Mouse (Mus musculus): ENCODE data around the gene Rbks. TPM values are rescaled to one million over a fixed set of nuclear protein-coding genes. Genes with fewer than 3 reads are reported as not detected.

Gene Rbks
- polyA plus RNA-seq, 1 experiment from 2014 or later: 2.9 TPM

DNA sequence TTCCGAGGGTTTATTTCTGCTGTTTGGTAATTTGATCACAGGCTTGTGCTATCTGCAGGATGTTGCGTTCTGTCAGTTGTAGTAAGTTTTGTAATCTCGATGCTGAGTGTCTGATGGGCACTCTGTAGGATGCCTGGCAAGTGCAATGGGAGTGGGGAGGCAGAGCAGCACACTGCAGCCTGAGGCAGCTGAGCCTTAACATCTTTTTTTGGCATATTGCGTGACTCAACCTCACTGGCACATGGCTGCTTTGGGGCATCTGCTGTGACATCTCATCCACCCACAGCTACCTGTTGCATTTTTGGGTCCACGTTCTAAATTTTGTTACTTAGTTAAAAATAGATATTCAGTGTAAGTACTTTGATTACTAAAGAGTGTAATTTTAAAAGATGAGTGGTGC lies 7.5 kb upstream of the Rbks start:
- no peaks in the 10 kb centered on the region for H3K9me3 ChIP-seq
- no peaks in the 10 kb centered on the region for H3K4me1 ChIP-seq
- H3K27ac ChIP-seq: no peak overlapping the region
- ATAC-seq (ENCODE audit: insufficient number of reproducible peaks, low FRiP score, low TSS enrichment, low read depth): no peak
- peaks cover 3% of the 10 kb centered on the region; the same call in 1 of the 2 replicates for H3K36me3 ChIP-seq
- H3K9ac ChIP-seq: no peak overlapping the region
- 77% methylated on average over 5 of the region's 5 CpGs for WGBS
- H3K4me2 ChIP-seq: no peak overlapping the region
- no peaks in the 10 kb centered on the region for H3K27me3 ChIP-seq
- no peak overlapping the region for H3K4me3 ChIP-seq

DNA sequence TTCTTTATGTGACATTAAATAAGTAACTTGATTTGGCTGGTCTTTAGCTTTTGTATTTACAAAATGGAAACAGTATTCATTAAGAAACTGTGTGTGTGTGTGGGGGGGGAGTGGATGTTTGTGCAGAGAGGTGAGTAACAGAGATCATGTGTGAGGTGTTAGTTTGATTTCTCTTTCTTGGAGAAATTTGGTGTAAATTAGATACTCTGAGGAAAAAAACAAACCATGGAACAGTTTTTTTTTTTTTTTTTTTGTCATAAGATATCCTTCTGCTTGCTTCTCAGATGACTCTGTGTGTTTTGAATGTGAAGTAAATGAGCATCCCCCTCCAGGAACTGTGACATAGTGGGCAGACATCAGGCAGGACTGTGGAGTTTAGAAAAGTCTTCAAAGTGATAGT lies 2.0 kb upstream of the Rbks start:
- no peaks in the 10 kb centered on the region for H3K27me3 ChIP-seq
- no peak overlapping the region for H3K27ac ChIP-seq
- H3K9me3 ChIP-seq: no peaks in the 10 kb centered on the region
- H3K4me1 ChIP-seq: peaks cover 7% of the 10 kb centered on the region
- peaks cover 3% of the 10 kb centered on the region; the same call in 1 of the 2 replicates for H3K36me3 ChIP-seq
- no peak overlapping the region for H3K9ac ChIP-seq
- H3K4me3 ChIP-seq: no peak overlapping the region
- no peak for ATAC-seq (ENCODE audit: insufficient number of reproducible peaks, low FRiP score, low TSS enrichment, low read depth)
- no peak overlapping the region for H3K4me2 ChIP-seq

DNA sequence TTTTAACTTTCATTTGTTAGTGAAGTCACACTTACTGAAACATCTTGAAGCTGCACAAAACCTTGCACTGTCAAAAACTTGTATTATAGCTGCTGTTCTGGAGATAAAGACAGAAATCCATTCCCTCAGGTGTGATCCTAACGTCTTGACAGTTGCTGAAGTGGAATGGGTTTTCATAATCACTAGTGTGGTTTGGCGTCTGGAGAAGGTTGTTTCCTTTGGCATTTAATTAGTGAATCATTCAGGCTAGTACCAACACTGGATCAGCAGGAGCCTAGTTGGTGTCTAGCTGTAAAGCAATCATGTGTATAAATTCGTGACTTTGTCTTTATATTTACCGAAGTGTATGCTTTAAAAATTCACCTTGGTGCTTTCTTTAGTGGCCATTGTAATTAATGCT lies 1.5 kb upstream of the Rbks start:
- no peak overlapping the region for H3K4me3 ChIP-seq

DNA sequence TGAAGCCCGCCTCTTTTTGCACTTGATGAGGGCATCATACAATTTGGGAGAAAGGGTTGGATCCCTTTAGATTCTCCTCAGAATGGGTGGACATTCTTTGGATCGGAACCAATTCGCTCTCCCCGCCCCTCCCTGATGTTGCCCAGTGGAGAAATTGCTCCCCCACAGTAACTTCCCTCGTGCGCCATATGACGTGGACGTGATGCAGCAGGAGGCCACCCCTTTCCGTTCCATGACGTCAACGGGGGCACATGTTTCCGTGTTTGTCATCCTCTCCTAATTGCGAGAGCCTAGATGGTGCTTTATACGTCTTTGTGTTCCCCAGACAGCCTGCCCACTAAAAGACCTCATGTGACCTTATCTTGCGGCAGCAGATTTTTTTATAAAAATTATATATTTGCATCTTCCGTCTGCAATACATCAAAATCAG lies 885 bp upstream of the Rbks start:
- H3K36me3 ChIP-seq: peaks cover 2% of the 10 kb centered on the region; the same call in 1 of the 2 replicates
- peak overlapping the region; percentile 75 for H3K9ac ChIP-seq
- WGBS: 3% methylated on average over 16 of the region's 16 CpGs
- H3K4me1 ChIP-seq: peaks cover 7% of the 10 kb centered on the region
- H3K27me3 ChIP-seq: no peaks in the 10 kb centered on the region
- no peaks in the 10 kb centered on the region for H3K9me3 ChIP-seq
- peak overlapping the region; percentile 81 for H3K4me3 ChIP-seq
- ATAC-seq (ENCODE audit: insufficient number of reproducible peaks, low FRiP score, low TSS enrichment, low read depth): peak; percentile 45
- peak overlapping the region; percentile 82 for H3K27ac ChIP-seq
- peak overlapping the region; percentile 83 for H3K4me2 ChIP-seq

More for the DNA sequence above, 1.5 kb upstream of the Rbks start:
- Histone ChIP-seq H3K9ac (no peak overlapping the region), H3K36me3 (peaks cover 3% of the 10 kb centered on the region; the same call in 1 of the 2 replicates), H3K27me3 (no peaks in the 10 kb centered on the region), H3K4me2 (no peak overlapping the region), H3K9me3 (no peaks in the 10 kb centered on the region), H3K4me1 (peaks cover 7% of the 10 kb centered on the region), H3K27ac (no peak overlapping the region)
- ATAC-seq (ENCODE audit: insufficient number of reproducible peaks, low FRiP score, low TSS enrichment, low read depth): no peak
- 44% methylated on average over 4 of the region's 4 CpGs for WGBS

DNA sequence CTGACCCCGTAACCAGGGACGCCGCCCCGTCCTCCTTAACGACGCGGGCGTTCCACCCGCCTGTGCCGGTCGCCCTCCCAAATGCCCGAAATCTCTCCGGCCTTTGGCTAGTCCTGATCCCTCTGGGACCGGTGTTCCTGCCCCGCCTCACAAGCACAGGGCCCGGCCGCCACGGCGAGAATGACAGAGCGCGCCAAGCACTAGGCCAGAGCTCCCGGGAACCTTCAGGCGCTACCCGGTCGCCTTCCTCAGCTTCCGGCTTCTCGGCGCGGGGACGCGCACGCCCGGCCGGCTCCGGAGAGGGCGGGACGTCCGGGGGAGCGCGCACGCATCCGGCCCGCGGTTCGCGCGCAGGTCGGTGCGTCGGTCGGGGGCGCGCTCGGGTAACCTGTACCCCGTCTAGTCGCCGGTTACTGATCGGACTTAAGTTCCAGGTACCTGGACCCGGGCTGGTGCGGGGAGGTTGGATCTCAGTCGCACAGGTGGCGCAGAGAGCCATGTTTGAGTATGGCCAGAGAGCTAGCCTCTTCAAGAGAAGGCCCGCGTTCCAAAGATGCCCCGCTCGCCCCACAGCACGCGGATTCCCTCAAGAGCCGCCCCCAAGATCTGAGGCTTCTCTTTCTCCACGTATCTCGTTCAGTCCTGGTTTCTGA lies 343 bp upstream of the Rbks start, which contains the start of gene Babam2:
TSS of gene Babam2 (plus strand) at position 41 of the 653 bp plus-strand sequence.
- H3K4me3 ChIP-seq: peak within 1 kb of the TSS; percentile 81
- no peaks in the 10 kb centered on the region for H3K27me3 ChIP-seq
- H3K9me3 ChIP-seq: no peaks in the 10 kb centered on the region
- H3K36me3 ChIP-seq: no peaks in the 10 kb centered on the region
- ATAC-seq (ENCODE audit: insufficient number of reproducible peaks, low FRiP score, low TSS enrichment, low read depth): peak; percentile 93
- H3K4me2 ChIP-seq: peak within 1 kb of the TSS; percentile 83
- H3K9ac ChIP-seq: peak within 1 kb of the TSS; percentile 75
- under 1% methylated on average over 71 of the region's 71 CpGs for WGBS
- H3K4me1 ChIP-seq: peaks cover 7% of the 10 kb centered on the region
- H3K27ac ChIP-seq: peak within 1 kb of the TSS; percentile 82

DNA sequence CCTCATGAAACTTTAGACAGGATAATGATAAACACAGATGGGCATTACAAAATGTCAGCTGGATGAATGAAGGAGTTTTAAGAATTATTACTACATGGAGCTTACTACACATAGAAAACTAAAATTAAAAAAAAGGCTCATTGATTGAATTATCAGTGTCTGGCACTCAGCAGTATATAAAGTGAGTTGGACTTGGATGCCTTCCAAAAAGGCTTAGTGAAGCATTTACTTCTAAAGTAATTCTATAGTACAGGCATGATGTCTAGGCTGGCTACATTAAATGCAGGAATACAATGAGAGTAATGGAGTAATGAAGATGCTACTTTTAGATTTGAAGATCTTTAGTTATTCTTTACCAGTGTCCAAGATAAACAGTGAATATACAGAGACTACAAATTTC lies 4.2 kb downstream of the Rbks start:
- Histone ChIP-seq H3K9me3 (no peaks in the 10 kb centered on the region), H3K4me2 (no peak overlapping the region), H3K36me3 (no peaks in the 10 kb centered on the region), H3K4me3 (no peak overlapping the region), H3K4me1 (peaks cover 5% of the 10 kb centered on the region), H3K27ac (no peak overlapping the region), H3K27me3 (no peaks in the 10 kb centered on the region), H3K9ac (no peak overlapping the region)
- no peak for ATAC-seq (ENCODE audit: insufficient number of reproducible peaks, low FRiP score, low TSS enrichment, low read depth)

DNA sequence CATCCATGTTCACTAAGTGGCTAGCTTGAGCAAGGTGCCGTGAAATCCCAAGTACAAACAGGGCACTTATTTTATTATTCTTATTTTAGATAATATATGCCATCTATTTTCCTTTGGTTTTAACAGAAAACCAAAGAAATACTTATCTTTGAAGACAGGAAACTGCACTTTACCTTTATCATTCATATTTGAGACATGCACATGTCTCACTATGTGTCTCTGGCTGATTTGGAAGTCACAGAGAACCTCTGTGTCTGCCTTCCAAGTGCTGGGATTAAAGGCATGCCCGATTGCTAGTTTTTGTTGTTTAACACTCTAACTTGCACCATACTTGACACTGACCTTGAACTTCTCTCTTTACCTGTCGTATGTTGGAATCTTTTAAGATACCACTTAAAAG lies 9.5 kb downstream of the Rbks start:
- H3K4me2 ChIP-seq: no peak overlapping the region
- no peaks in the 10 kb centered on the region for H3K9me3 ChIP-seq
- H3K27me3 ChIP-seq: no peaks in the 10 kb centered on the region
- ATAC-seq (ENCODE audit: insufficient number of reproducible peaks, low FRiP score, low TSS enrichment, low read depth): no peak
- no peak overlapping the region for H3K4me3 ChIP-seq
- H3K4me1 ChIP-seq: no peaks in the 10 kb centered on the region
- no peaks in the 10 kb centered on the region for H3K36me3 ChIP-seq
- no peak overlapping the region for H3K9ac ChIP-seq
- no peak overlapping the region for H3K27ac ChIP-seq
- WGBS: 86% methylated on average over 3 of the region's 3 CpGs

DNA sequence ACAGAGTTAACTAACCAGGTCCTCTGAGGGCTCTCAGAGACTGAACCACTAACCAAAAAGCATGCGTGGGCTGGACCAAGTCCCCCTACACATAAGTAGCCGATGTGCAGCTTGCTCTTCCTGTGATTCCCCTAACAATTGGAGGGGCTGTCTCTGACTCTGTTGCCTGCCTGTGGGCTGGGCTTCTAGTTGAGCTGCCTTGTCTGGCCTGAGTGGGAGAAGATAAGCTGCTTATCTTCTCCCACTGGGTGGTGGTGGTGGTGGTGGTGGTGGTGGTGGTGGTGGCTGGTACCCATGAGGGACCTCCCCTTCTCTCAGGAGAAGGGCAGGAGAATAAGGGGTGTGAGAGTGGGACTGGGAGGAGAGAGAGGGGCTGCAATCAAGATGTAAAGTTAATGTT lies 11.4 kb downstream of the Rbks start:
- no peak for ATAC-seq (ENCODE audit: insufficient number of reproducible peaks, low FRiP score, low TSS enrichment, low read depth)
- WGBS: 76% methylated on average over 2 of the region's 2 CpGs
- no peaks in the 10 kb centered on the region for H3K4me1 ChIP-seq

DNA sequence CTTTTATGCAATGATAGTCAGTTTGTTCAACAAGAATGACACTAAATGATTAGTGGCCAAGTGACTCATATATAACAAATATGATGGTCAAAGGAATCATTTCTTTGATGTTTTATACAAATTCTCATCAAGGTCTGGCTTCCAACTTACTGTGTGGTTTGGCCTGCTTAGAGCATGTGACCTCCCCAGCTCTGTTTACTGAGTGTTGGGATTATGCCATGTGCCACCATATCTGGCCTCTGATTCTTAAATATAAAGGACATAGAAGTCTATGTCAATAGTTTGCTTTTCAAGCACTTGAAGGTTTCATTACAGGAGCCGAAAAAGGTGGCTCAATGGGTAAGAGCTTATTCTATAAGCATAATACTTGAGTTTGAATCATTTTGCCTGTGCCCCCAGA lies 15.1 kb downstream of the Rbks start:
- no peaks in the 10 kb centered on the region for H3K36me3 ChIP-seq
- no peaks in the 10 kb centered on the region for H3K9me3 ChIP-seq
- 85% methylated on average over 1 of the region's 1 CpGs for WGBS
- H3K27me3 ChIP-seq: no peaks in the 10 kb centered on the region
- no peak for ATAC-seq (ENCODE audit: insufficient number of reproducible peaks, low FRiP score, low TSS enrichment, low read depth)
- no peaks in the 10 kb centered on the region for H3K4me1 ChIP-seq
- no peak overlapping the region for H3K27ac ChIP-seq
- H3K4me3 ChIP-seq: no peak overlapping the region
- H3K4me2 ChIP-seq: no peak overlapping the region
- H3K9ac ChIP-seq: no peak overlapping the region

More for the DNA sequence above, 11.4 kb downstream of the Rbks start:
- Histone ChIP-seq H3K9me3 (no peaks in the 10 kb centered on the region), H3K27ac (no peak overlapping the region), H3K9ac (no peak overlapping the region), H3K27me3 (no peaks in the 10 kb centered on the region), H3K36me3 (no peaks in the 10 kb centered on the region), H3K4me2 (no peak overlapping the region), H3K4me3 (no peak overlapping the region)

DNA sequence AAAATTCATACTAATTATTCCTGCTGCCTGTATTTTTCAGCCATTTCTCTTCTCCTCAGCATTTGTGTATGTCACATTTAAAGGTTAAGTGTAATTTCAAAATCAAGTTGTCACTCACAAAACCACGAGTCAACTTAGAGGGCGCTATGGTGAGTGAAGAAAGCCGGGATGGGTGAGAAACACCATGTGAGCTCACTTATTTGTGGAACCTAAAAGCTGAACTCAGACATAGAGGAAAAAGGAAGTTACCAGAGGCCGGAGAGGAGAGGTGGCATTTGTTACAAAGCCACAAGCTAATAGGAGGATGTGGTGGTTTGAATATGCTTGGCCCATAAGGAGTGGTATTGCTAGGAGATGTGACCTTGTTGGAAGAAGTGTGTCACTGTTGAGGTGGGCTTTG lies 17.2 kb downstream of the Rbks start:
- no peaks in the 10 kb centered on the region for H3K4me1 ChIP-seq
- H3K9me3 ChIP-seq: no peaks in the 10 kb centered on the region
- H3K9ac ChIP-seq: no peak overlapping the region
- 79% methylated on average over 4 of the region's 4 CpGs for WGBS
- no peak overlapping the region for H3K27ac ChIP-seq
- no peak overlapping the region for H3K4me3 ChIP-seq
- no peak overlapping the region for H3K4me2 ChIP-seq
- no peaks in the 10 kb centered on the region for H3K27me3 ChIP-seq
- H3K36me3 ChIP-seq: no peaks in the 10 kb centered on the region
- ATAC-seq (ENCODE audit: insufficient number of reproducible peaks, low FRiP score, low TSS enrichment, low read depth): no peak

DNA sequence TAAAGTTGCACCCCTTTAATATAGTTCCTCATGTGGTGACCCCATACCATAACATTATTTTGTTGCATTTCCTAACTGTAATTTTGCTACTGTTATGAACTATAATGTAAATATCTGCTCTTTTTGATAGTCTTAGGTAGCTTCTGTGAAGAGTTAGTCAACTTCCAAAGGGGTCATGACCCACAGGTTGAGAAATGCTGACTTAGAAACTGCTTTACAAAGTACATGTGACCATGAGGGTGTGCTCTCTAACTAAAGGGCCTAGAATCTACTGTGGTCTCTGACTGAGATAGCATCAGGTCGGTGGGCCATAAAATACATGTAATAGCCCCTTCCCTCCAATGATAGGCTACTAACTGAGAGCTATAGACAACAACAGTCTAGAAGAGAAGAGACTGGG lies 19.4 kb downstream of the Rbks start:
- ATAC-seq (ENCODE audit: insufficient number of reproducible peaks, low FRiP score, low TSS enrichment, low read depth): no peak
- Histone ChIP-seq H3K4me3 (no peak overlapping the region), H3K9me3 (no peaks in the 10 kb centered on the region), H3K36me3 (no peaks in the 10 kb centered on the region), H3K9ac (no peak overlapping the region), H3K4me1 (no peaks in the 10 kb centered on the region), H3K4me2 (no peak overlapping the region), H3K27ac (no peak overlapping the region), H3K27me3 (no peaks in the 10 kb centered on the region)
- 47% methylated on average over 1 of the region's 1 CpGs for WGBS

DNA sequence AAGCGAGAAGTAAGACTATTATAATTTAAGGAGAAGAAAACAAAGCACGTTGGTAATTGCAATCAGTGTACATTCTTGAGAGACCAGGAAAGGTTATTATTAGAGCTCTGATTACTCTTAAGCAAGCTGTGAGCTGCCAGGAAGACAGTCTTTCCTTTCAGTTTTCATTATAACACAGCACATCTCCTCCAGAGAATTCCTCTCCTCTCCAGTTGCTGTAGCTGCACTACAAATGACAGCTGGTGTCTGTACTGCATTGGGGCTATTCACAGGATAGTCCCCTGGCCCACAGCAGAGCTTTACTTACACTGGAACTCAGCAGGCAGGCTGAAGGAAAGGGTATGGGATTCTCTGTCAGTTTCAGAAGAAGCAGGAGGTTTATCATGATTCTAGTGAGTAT lies 24.0 kb downstream of the Rbks start:
- no peak overlapping the region for H3K4me3 ChIP-seq
- H3K27me3 ChIP-seq: no peaks in the 10 kb centered on the region
- H3K4me1 ChIP-seq: no peaks in the 10 kb centered on the region
- 67% methylated on average over 2 of the region's 2 CpGs for WGBS
- ATAC-seq (ENCODE audit: insufficient number of reproducible peaks, low FRiP score, low TSS enrichment, low read depth): no peak
- no peak overlapping the region for H3K27ac ChIP-seq
- H3K9me3 ChIP-seq: no peaks in the 10 kb centered on the region
- no peak overlapping the region for H3K4me2 ChIP-seq
- H3K36me3 ChIP-seq: no peaks in the 10 kb centered on the region
- no peak overlapping the region for H3K9ac ChIP-seq

DNA sequence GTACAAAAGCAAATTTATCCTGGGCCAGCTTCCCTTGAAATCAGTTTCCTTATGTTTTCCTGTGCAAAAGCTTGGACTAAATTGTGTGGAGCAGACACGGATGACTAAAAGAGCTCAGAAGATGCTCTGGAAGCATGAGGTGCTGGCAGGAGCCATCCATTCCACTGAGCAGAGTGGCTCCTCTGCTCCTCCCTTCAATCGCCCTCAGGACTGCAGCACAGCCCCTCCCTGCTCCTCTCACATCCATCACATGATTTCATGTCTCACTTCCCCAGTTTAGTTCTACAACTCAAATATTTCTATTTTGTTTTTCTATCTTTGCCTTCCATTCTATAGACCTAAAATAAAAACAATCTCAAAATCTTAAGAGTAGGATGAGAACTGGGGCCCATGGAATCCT lies 26.3 kb downstream of the Rbks start:
- Histone ChIP-seq H3K4me3 (no peak overlapping the region), H3K9me3 (no peaks in the 10 kb centered on the region), H3K4me2 (no peak overlapping the region), H3K27ac (no peak overlapping the region), H3K9ac (no peak overlapping the region), H3K27me3 (no peaks in the 10 kb centered on the region), H3K4me1 (peaks cover 2% of the 10 kb centered on the region; the same call in 1 of the 2 replicates), H3K36me3 (no peaks in the 10 kb centered on the region)
- no peak for ATAC-seq (ENCODE audit: insufficient number of reproducible peaks, low FRiP score, low TSS enrichment, low read depth)
- 48% methylated on average over 2 of the region's 2 CpGs for WGBS
